Mouse (Mus musculus): Measurements from ENCODE around the gene Rnaseh1. TPM values are rescaled to one million over a fixed set of nuclear protein-coding genes. Genes with fewer than 3 reads are reported as not detected.

Rnaseh1 gene
- polyA plus RNA-seq, 1 experiment = 8.1 TPM

DNA sequence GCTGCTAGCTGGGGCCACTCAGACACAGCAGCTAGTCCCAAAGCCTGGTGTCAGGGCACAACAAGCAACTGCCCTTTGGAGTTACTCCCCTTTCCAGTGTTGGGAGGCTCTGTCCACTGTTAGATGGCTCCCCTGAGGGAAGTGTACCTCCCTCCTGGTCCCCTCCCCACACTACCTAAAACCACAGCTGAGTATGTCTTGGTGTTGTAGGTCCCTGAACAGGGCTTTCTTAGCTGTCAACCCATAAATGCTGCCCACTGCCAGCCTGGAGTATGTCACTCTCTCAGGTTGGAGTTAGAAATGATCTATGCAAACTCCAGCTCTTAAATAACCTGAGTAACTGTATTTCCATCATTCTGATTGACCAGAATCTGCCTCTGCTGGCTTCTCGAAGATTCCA is 26.8 kb upstream of the Rnaseh1 start:
- peak overlapping the region; percentile 57 for H3K4me3 ChIP-seq (replicated peaks)

DNA sequence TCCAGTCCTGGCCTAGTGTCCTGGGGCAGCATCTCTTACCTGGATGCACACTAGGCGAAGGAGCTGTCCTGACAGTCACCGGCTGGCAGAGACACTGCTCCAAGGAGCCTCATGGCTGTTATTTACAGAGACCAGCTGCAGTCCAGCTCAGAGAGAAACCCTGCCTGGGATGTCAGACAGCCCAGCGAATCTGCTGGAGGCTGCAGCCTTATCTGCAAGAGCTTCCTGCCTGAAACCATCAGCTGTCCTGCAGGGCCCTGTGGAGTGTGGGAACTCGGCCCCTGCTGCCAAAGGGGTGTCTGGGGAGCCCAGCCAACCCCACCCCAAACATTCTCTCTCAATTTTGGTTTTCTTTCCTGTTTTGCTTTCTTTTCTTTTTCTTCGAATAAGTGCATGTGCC is 26.2 kb upstream of the Rnaseh1 start, which contains the start of gene Colec11:
Gene Colec11, minus strand, starts transcription at position 183 of the 400 bp plus-strand sequence.
- H3K4me3 ChIP-seq (replicated peaks) = peak within 1 kb of the TSS; percentile 79
- H3K36me3 ChIP-seq (replicated peaks; ENCODE audit: low read length) = peaks cover 10% of the 10 kb centered on the region
- H3K9me3 ChIP-seq = no peaks in the 10 kb centered on the region
- TF ChIP-seq GATA1 (IDR thresholded peaks at IDR 0.05; ENCODE audit: borderline replicate concordance, low read length) (no peak), FLI1 (IDR thresholded peaks at IDR 0.05; ENCODE audit: low read length) (no peak)
- peaks cover 14% of the 10 kb centered on the region for H3K27me3 ChIP-seq (replicated peaks)
- peaks cover 79% of the 10 kb centered on the region for H3K4me1 ChIP-seq

More for the DNA sequence above, 26.8 kb upstream of the Rnaseh1 start:
- Histone ChIP-seq H3K4me1 (peaks cover 81% of the 10 kb centered on the region), H3K9me3 (0 out of 2 replicates have a peak, but pooled peaks cover 1% of the 10 kb centered on the region), H3K27me3 (replicated peaks) (peaks cover 14% of the 10 kb centered on the region), H3K36me3 (replicated peaks; ENCODE audit: low read length) (peaks cover 6% of the 10 kb centered on the region)
- no peak for TF ChIP-seq GATA1 (IDR thresholded peaks at IDR 0.05; ENCODE audit: borderline replicate concordance, low read length)
- no peak for TF ChIP-seq FLI1 (IDR thresholded peaks at IDR 0.05; ENCODE audit: low read length)

DNA sequence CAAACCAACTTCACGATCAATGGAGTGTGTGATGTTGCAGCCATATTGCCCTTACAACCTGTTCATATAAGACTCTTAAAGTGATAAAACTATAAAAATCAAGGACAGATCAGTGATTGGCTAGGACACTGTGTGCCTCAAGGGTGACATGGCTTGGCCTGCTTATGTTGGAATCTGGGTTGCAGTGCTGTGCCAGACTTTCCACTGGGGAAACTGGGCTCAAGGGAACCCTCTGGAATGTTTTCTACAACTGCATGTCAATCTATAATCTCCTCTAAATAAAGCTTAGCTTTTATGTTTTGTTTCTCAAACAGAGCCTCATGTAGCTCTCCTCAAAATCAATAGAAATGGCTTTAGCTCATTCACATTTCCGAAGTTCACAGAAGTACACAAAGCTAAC is 25.2 kb upstream of the Rnaseh1 start:
- no peak for TF ChIP-seq GATA1 (IDR thresholded peaks at IDR 0.05; ENCODE audit: borderline replicate concordance, low read length)
- TF ChIP-seq FLI1 (IDR thresholded peaks at IDR 0.05; ENCODE audit: low read length) = no peak
- peaks cover 13% of the 10 kb centered on the region for H3K27me3 ChIP-seq (replicated peaks)
- H3K4me1 ChIP-seq = peaks cover 75% of the 10 kb centered on the region
- H3K4me3 ChIP-seq (replicated peaks) = no peak overlapping the region
- no peaks in the 10 kb centered on the region for H3K9me3 ChIP-seq
- H3K36me3 ChIP-seq (replicated peaks; ENCODE audit: low read length) = peaks cover 19% of the 10 kb centered on the region

DNA sequence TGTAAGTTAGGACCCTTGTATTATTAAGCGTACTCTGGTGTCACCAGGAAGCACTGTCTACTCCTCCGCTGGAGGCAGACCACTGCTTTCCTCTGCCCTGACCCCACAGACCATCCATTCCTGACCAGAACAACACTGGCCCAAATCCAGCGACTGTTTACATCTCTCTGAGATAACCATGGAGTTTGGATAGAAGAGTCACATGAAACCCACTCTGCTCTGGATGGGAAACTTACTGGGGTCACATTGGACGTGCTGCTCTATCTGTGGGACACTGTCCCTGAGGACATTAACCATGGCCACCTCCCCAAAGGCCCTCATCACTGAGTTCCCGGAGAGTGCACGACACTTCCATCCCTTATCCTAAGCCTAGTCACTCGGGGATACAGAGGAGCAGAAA is 24.0 kb upstream of the Rnaseh1 start:
- peaks cover 30% of the 10 kb centered on the region for H3K36me3 ChIP-seq (replicated peaks; ENCODE audit: low read length)
- H3K4me3 ChIP-seq (replicated peaks) = no peak overlapping the region
- TF ChIP-seq FLI1 (IDR thresholded peaks at IDR 0.05; ENCODE audit: low read length) (no peak), GATA1 (IDR thresholded peaks at IDR 0.05; ENCODE audit: borderline replicate concordance, low read length) (no peak)
- no peaks in the 10 kb centered on the region for H3K9me3 ChIP-seq
- peaks cover 76% of the 10 kb centered on the region for H3K4me1 ChIP-seq
- H3K27me3 ChIP-seq (replicated peaks) = peaks cover 4% of the 10 kb centered on the region

DNA sequence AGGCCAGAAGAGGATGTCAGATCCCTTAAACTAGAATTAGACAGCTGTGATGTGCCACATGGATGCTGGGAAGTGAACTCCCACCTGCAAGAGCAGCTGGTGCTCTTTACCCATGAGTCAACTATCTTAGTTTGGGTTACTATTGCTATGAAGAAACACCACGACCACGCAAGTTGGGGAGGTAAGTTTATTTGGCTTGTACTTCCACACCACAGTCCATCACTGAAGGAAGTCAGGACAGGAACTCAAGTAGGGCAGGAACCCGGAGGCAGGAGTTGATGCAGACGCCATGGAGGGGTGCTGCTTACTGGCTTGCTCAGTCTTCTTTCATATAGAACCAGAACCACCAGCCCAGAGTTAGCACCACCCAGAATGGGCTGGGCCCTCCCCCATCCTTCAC is 22.3 kb upstream of the Rnaseh1 start:
- Histone ChIP-seq H3K36me3 (replicated peaks; ENCODE audit: low read length) (peaks cover 47% of the 10 kb centered on the region), H3K4me1 (peaks cover 69% of the 10 kb centered on the region), H3K9me3 (no peaks in the 10 kb centered on the region), H3K4me3 (replicated peaks) (no peak overlapping the region), H3K27me3 (replicated peaks) (no peaks in the 10 kb centered on the region)
- TF ChIP-seq GATA1 (IDR thresholded peaks at IDR 0.05; ENCODE audit: borderline replicate concordance, low read length) (no peak), FLI1 (IDR thresholded peaks at IDR 0.05; ENCODE audit: low read length) (no peak)

DNA sequence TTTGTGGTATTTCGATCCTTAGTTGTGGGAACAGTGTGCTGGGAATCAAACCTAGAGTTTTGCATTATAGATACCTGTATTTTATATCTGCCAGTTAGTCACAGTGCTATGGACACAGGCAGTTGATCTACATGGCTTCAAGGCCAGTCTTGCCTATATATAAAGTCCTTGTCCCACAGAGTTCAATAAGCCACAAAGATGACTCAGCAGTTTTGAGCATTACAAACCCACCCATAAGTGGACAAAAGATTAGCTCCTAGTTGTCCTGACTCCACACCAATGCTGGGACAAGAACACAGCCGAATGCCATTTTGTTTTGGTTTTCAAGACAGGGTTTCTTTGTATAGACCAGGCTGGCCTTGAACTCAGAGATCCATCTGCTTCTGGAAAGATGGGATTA is 21.0 kb upstream of the Rnaseh1 start:
- no peak for TF ChIP-seq GATA1 (IDR thresholded peaks at IDR 0.05; ENCODE audit: borderline replicate concordance, low read length)
- Histone ChIP-seq H3K4me3 (replicated peaks) (no peak overlapping the region), H3K4me1 (peaks cover 69% of the 10 kb centered on the region), H3K27me3 (replicated peaks) (no peaks in the 10 kb centered on the region), H3K36me3 (replicated peaks; ENCODE audit: low read length) (peaks cover 61% of the 10 kb centered on the region), H3K9me3 (no peaks in the 10 kb centered on the region)

DNA sequence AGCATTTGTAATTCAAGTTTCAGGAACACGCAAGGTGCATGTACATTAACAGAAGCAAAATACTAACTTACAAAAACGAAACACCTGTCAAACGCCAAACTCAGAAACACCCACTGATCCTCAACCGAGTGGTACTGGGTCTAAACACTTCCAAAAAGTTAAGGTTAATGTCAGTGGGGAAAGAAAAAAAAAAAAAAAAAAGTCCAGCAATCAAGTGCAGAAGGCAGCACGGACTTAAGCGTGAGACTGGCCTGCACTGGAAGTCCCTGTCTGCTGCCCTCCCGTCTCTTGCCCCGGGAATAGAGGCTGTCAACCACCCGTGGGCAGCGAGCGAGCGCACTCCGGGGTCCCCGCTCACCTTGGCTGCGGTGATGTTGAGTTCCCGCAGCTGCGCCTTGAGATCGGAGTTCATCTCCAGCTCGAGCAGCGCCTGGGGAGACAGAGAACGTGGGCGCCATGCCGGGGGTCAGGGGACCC is 14.3 kb upstream of the Rnaseh1 start:
- no peaks in the 10 kb centered on the region for H3K9me3 ChIP-seq
- no peak for TF ChIP-seq FLI1 (IDR thresholded peaks at IDR 0.05; ENCODE audit: low read length)
- peaks cover 44% of the 10 kb centered on the region for H3K4me1 ChIP-seq
- H3K27me3 ChIP-seq (replicated peaks) = no peaks in the 10 kb centered on the region
- peak overlapping the region; percentile 98 for H3K4me3 ChIP-seq (replicated peaks)
- H3K36me3 ChIP-seq (replicated peaks; ENCODE audit: low read length) = peaks cover 46% of the 10 kb centered on the region

DNA sequence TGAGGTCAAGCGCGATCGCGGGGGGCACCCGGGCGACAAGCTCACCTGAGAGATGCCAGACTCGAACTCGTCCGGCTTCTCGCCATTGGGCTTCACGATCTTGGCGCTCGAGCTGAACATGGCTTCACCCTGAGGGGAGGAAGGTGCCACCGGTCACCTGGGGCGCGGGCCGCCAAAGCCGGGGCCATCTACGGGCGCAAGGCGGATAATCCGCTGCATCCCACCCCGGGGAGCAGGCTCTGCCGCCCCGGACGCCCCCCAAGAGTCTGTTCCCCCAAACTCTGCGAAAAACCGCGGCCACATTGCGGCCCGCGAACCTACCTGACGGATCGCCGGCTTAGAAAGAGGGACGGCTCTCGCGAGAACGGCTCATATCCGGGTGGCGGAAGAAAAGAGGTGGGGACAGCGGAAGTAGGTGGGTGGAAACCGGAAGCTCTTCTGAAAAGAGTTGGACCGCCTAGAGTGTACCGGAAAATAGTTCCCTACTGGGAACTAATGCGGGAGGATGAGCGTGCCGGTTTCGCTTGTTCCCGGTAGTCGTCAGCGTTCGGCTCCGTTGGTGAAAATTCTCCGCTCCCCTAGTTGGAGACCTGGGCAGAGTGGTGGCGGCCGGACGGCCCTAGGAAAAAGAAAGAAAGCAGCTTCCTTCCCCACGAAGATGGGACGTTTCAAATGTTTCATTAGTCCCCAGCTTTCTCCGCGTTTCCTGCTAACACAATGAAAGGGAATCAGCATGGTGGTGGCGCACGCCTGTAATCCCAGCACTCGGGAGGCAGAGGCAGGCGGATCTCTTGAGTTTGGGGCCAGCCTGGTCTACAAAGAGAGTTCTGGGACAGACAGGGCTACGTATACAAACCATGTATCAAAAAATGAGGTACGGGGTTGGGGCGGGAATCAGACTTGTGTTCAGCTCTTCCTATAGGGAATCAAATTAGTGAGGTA is 13.6 kb upstream of the Rnaseh1 start, which contains the start of gene Rps7:
Gene Rps7, minus strand, starts transcription at position 419 of the 942 bp plus-strand sequence.
- TF ChIP-seq GATA1 (IDR thresholded peaks at IDR 0.05; ENCODE audit: borderline replicate concordance, low read length) (no peak), FLI1 (IDR thresholded peaks at IDR 0.05; ENCODE audit: low read length) (peak; percentile 97)
- H3K4me1 ChIP-seq = peaks cover 37% of the 10 kb centered on the region
- H3K4me3 ChIP-seq (replicated peaks) = peak within 1 kb of the TSS; percentile 98
- no peaks in the 10 kb centered on the region for H3K9me3 ChIP-seq
- peaks cover 39% of the 10 kb centered on the region for H3K36me3 ChIP-seq (replicated peaks; ENCODE audit: low read length)
- H3K27me3 ChIP-seq (replicated peaks) = no peaks in the 10 kb centered on the region

DNA sequence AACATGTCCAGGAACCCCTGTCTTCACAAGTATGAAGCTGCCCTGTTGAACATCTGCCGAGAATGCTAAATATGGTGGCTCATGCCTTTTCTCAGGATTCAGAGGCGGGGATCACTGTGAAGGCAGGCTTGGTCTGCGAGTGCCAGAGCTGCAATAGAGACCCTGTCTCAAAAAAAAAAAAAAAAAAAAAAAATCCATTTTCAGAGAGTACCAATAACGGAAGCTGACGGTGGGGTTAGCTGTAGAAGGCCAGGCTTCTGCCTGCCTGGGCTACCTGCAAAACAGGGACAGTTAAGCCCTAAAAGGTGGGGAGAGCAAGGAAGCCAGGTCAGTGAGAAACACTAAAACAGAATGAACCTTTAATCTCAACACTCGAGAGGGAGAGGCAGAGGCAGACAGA is 12.9 kb upstream of the Rnaseh1 start:
- H3K36me3 ChIP-seq (replicated peaks; ENCODE audit: low read length) = peaks cover 31% of the 10 kb centered on the region
- H3K9me3 ChIP-seq = no peaks in the 10 kb centered on the region
- no peak for TF ChIP-seq GATA1 (IDR thresholded peaks at IDR 0.05; ENCODE audit: borderline replicate concordance, low read length)
- TF ChIP-seq FLI1 (IDR thresholded peaks at IDR 0.05; ENCODE audit: low read length) = no peak
- peak overlapping the region; percentile 98 for H3K4me3 ChIP-seq (replicated peaks)
- no peaks in the 10 kb centered on the region for H3K27me3 ChIP-seq (replicated peaks)
- peaks cover 36% of the 10 kb centered on the region for H3K4me1 ChIP-seq

DNA sequence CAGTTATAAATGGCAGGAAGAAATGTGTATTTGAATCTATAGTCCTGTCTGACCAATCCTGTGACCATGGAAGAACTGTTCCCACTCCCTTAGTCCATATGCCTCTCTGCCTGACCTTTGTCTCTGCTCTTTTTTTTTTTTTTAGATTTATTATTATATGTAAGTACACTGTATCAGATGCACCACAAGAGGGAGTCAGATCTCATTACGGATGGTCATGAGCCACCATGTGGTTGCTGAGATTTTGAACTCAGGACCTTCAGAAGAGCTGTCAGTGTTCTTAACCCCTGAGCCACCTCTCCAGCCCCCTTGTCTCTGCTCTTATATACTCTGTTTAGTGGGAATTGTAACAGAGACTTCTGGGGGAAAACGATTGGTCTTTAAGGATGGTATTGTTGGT is 10.6 kb upstream of the Rnaseh1 start:
- Histone ChIP-seq H3K4me1 (peaks cover 15% of the 10 kb centered on the region), H3K4me3 (replicated peaks) (no peak overlapping the region), H3K9me3 (no peaks in the 10 kb centered on the region), H3K27me3 (replicated peaks) (peaks cover 5% of the 10 kb centered on the region), H3K36me3 (replicated peaks; ENCODE audit: low read length) (peaks cover 9% of the 10 kb centered on the region)
- TF ChIP-seq FLI1 (IDR thresholded peaks at IDR 0.05; ENCODE audit: low read length) (no peak), GATA1 (IDR thresholded peaks at IDR 0.05; ENCODE audit: borderline replicate concordance, low read length) (no peak)
